Mouse (Mus musculus) heart, adult 2 months (tissue): ENCODE results near the gene Zfp710.

Experiments used
- CTCF ChIP-seq: fragments of 200-600 bp; IDR thresholded peaks from 2 replicates; pipeline ENCODE4 v1.8.1; 2022; ENCODE audit warnings: antibody characterized with exemption, mild to moderate bottlenecking, moderate library complexity
- POLR2A ChIP-seq: fragments of 200-500 bp; IDR thresholded peaks from 2 replicates; pipeline ENCODE4 v1.6.1; 2011; ENCODE audit warnings: mild to moderate bottlenecking, low read depth, low read length, control low read depth; ENCODE audit not compliant: insufficient read depth

- TF ChIP-seq CTCF, result no peak
- TF ChIP-seq POLR2A, result no peak
Observed at GRCm38 (mm10) chr7:80138375-80138774, 113.8 kb downstream of the Zfp710 start.
